Mouse (Mus musculus) myocyte (in vitro differentiated cells): ENCODE data around the gene Mprip. TPM values are rescaled to one million over a fixed set of nuclear protein-coding genes. Genes with fewer than 3 reads are reported as not detected.

Experiments
- H3K27me3 ChIP-seq: one replicate; pipeline ENCODE4 v1.6.1; 2011; ENCODE audit not compliant: control insufficient read depth, insufficient read depth, insufficient read length
- H3K36me3 ChIP-seq: one replicate; pipeline ENCODE4 v1.6.1; 2011; ENCODE audit not compliant: control insufficient read depth, insufficient read depth
- H3K4me2 ChIP-seq: one replicate; pipeline ENCODE4 v1.6.1; 2011; ENCODE audit warnings: low read depth, control low read depth
- H3K4me3 ChIP-seq: one replicate; pipeline ENCODE4 v1.5.1; 2011; ENCODE audit warnings: mild to moderate bottlenecking, control low read depth, moderate library complexity
- H3K79me2 ChIP-seq: one replicate; pipeline ENCODE4 v1.6.1; 2011; ENCODE audit not compliant: control insufficient read depth, insufficient read depth
- H3ac ChIP-seq: one replicate; pipeline ENCODE4 v1.6.1; 2011; ENCODE audit not compliant: control insufficient read depth, insufficient read length
- CEBPB ChIP-seq: IDR thresholded peaks from 2 replicates; pipeline ENCODE4 v1.6.1; 2011; ENCODE audit warnings: mild to moderate bottlenecking, moderate library complexity; ENCODE audit not compliant: poor library complexity, insufficient read depth, severe bottlenecking
- E2F4 ChIP-seq: IDR thresholded peaks from one replicate; pipeline ENCODE4 v1.6.1; 2011; ENCODE audit warnings: mild to moderate bottlenecking, control low read depth, moderate library complexity; ENCODE audit not compliant: insufficient read depth
- MAX ChIP-seq: IDR thresholded peaks from one replicate; pipeline ENCODE4 v1.6.1; 2011; ENCODE audit warnings: low read depth, mild to moderate bottlenecking, control low read depth
- MYOD1 ChIP-seq, 3 experiments: IDR thresholded peaks; one replicate each; pipeline ENCODE4 v1.6.1; 2011; ENCODE audit warnings: control low read depth in 2 of 3, low read depth in 2 of 3, mild to moderate bottlenecking in 2 of 3, moderate library complexity in 1 of 3; ENCODE audit not compliant: insufficient read length in 2 of 3, control insufficient read depth in 1 of 3
- MYOG ChIP-seq, 3 experiments: IDR thresholded peaks; one replicate each; pipeline ENCODE4 v1.6.1; 2011; ENCODE audit warnings: control low read depth in 2 of 3, low read depth in 2 of 3, mild to moderate bottlenecking in 2 of 3; ENCODE audit not compliant: insufficient read length in 2 of 3, control insufficient read depth in 1 of 3, insufficient read depth in 1 of 3
- POLR2A ChIP-seq: IDR thresholded peaks from one replicate; pipeline ENCODE4 v1.6.1; 2011; ENCODE audit warnings: low read depth, mild to moderate bottlenecking, control low read depth, moderate library complexity; ENCODE audit not compliant: insufficient read length
- POLR2AphosphoS2 ChIP-seq: IDR thresholded peaks from one replicate; pipeline ENCODE4 v1.6.1; 2011; ENCODE audit warnings: low read depth, control low read depth; ENCODE audit not compliant: insufficient read length
- REST ChIP-seq: IDR thresholded peaks from one replicate; pipeline ENCODE4 v1.6.1; 2011; ENCODE audit warnings: mild to moderate bottlenecking, control low read depth, moderate library complexity; ENCODE audit not compliant: insufficient read depth, insufficient read length
- SRF ChIP-seq: IDR thresholded peaks from one replicate; pipeline ENCODE4 v1.6.1; 2011; ENCODE audit warnings: low read depth; ENCODE audit not compliant: control insufficient read depth, insufficient read length
- TCF12 ChIP-seq: IDR thresholded peaks from one replicate; pipeline ENCODE4 v1.6.1; 2011; ENCODE audit warnings: mild to moderate bottlenecking, control low read depth; ENCODE audit not compliant: poor library complexity, insufficient read depth, severe bottlenecking
- TCF3 ChIP-seq: IDR thresholded peaks from one replicate; pipeline ENCODE4 v1.6.1; 2011; ENCODE audit warnings: low read depth, control low read depth; ENCODE audit not compliant: insufficient read length
- USF1 ChIP-seq: IDR thresholded peaks from one replicate; pipeline ENCODE4 v1.6.1; 2011; ENCODE audit warnings: low read depth, mild to moderate bottlenecking, control low read depth, moderate library complexity
- polyA plus RNA-seq: library from polyadenylated mRNA; unstranded; fragments of >200 nt; fragmentation: generic; extraction: Trizol; gene quantifications from one replicate; pipeline ENCODE4 v1.2.1, GENCODE M21; 2012; ENCODE audit warnings: missing spikeins

The Mprip gene
- polyA plus RNA-seq, 1 experiment, result 191 TPM

GRCm38 (mm10) chr11:59783591-59783990, 122.5 kb downstream of the Mprip start:
- no peak overlapping the region for H3ac ChIP-seq
- no peaks in the 10 kb centered on the region for H3K79me2 ChIP-seq
- no peak overlapping the region for H3K4me3 ChIP-seq
- TF ChIP-seq POLR2A, result no peak
- TF ChIP-seq SRF, result no peak
- no peak for TF ChIP-seq TCF3
- TF ChIP-seq MAX, result no peak
- no peak for TF ChIP-seq CEBPB
- TF ChIP-seq POLR2AphosphoS2, result no peak
- no peak for TF ChIP-seq E2F4
- no peak for TF ChIP-seq MYOD1 (IDR thresholded peaks at IDR 0.05; ENCODE audit: control insufficient read depth in 1 of 3, insufficient read length in 2 of 3, low read depth in 2 of 3)
- no peak for TF ChIP-seq MYOG (IDR thresholded peaks at IDR 0.05; ENCODE audit: control insufficient read depth in 1 of 3, insufficient read depth in 1 of 3, insufficient read length in 2 of 3, low read depth in 2 of 3)
- TF ChIP-seq TCF12, result no peak
- TF ChIP-seq REST, result no peak
- no peak for TF ChIP-seq USF1
- no peak overlapping the region for H3K4me2 ChIP-seq
- H3K36me3 ChIP-seq, result peaks cover 9% of the 10 kb centered on the region
- H3K27me3 ChIP-seq, result no peaks in the 10 kb centered on the region

GRCm38 (mm10) chr11:59786444-59787198, 125.5 kb downstream of the Mprip start:
- Histone ChIP-seq H3K4me3 (no peak overlapping the region), H3K79me2 (no peaks in the 10 kb centered on the region)

GRCm38 (mm10) chr11:59787199-59787781, 126.2 kb downstream of the Mprip start, which contains the start of gene Pld6:
Pld6 (minus strand) TSS chr11:59787645.
- Histone ChIP-seq H3K27me3 (no peaks in the 10 kb centered on the region), H3K4me3 (no peak within 1 kb of the TSS), H3ac (peak within 1 kb of the TSS; percentile 30), H3K79me2 (no peaks in the 10 kb centered on the region), H3K36me3 (no peaks in the 10 kb centered on the region), H3K4me2 (no peak within 1 kb of the TSS)
- TF ChIP-seq POLR2AphosphoS2 (peak; percentile 42), POLR2A (peak; percentile 40), MYOG (IDR thresholded peaks at IDR 0.05; ENCODE audit: control insufficient read depth in 1 of 3, insufficient read depth in 1 of 3, insufficient read length in 2 of 3, low read depth in 2 of 3) (peak in 2 of 3 experiments; percentile 36 to 42), E2F4 (no peak), SRF (no peak), MYOD1 (IDR thresholded peaks at IDR 0.05; ENCODE audit: control insufficient read depth in 1 of 3, insufficient read length in 2 of 3, low read depth in 2 of 3) (peak in 2 of 3 experiments; percentile 25 to 61), CEBPB (no peak)

More at GRCm38 (mm10) chr11:59786444-59787198, 125.5 kb downstream of the Mprip start:
- Histone ChIP-seq H3K36me3 (no peaks in the 10 kb centered on the region), H3ac (peak overlapping the region; percentile 30), H3K4me2 (no peak overlapping the region), H3K27me3 (no peaks in the 10 kb centered on the region)
- no peak for TF ChIP-seq TCF12
- TF ChIP-seq TCF3, result no peak
- no peak for TF ChIP-seq MYOG (IDR thresholded peaks at IDR 0.05; ENCODE audit: control insufficient read depth in 1 of 3, insufficient read depth in 1 of 3, insufficient read length in 2 of 3, low read depth in 2 of 3)
- no peak for TF ChIP-seq SRF
- TF ChIP-seq USF1, result no peak
- no peak for TF ChIP-seq MYOD1 (IDR thresholded peaks at IDR 0.05; ENCODE audit: control insufficient read depth in 1 of 3, insufficient read length in 2 of 3, low read depth in 2 of 3)
- no peak for TF ChIP-seq REST
- TF ChIP-seq POLR2A, result no peak
- TF ChIP-seq POLR2AphosphoS2, result no peak
- no peak for TF ChIP-seq E2F4
- no peak for TF ChIP-seq MAX
- TF ChIP-seq CEBPB, result no peak

GRCm38 (mm10) chr11:59789311-59789710, 128.2 kb downstream of the Mprip start:
- Histone ChIP-seq H3K79me2 (no peaks in the 10 kb centered on the region), H3K4me2 (no peak overlapping the region), H3K4me3 (no peak overlapping the region), H3K36me3 (no peaks in the 10 kb centered on the region), H3K27me3 (no peaks in the 10 kb centered on the region), H3ac (no peak overlapping the region)
- TF ChIP-seq SRF (no peak), E2F4 (no peak), MYOG (IDR thresholded peaks at IDR 0.05; ENCODE audit: control insufficient read depth in 1 of 3, insufficient read depth in 1 of 3, insufficient read length in 2 of 3, low read depth in 2 of 3) (no peak), TCF3 (no peak), CEBPB (no peak), USF1 (no peak), REST (no peak), POLR2AphosphoS2 (no peak), MYOD1 (IDR thresholded peaks at IDR 0.05; ENCODE audit: control insufficient read depth in 1 of 3, insufficient read length in 2 of 3, low read depth in 2 of 3) (no peak), POLR2A (no peak), TCF12 (no peak), MAX (no peak)

GRCm38 (mm10) chr11:59793390-59793789, 132.3 kb downstream of the Mprip start:
- H3K27me3 ChIP-seq, result no peaks in the 10 kb centered on the region
- no peaks in the 10 kb centered on the region for H3K79me2 ChIP-seq
- H3K4me3 ChIP-seq, result no peak overlapping the region
- H3ac ChIP-seq, result no peak overlapping the region
- H3K36me3 ChIP-seq, result peaks cover 14% of the 10 kb centered on the region
- no peak overlapping the region for H3K4me2 ChIP-seq
- no peak for TF ChIP-seq MYOD1 (IDR thresholded peaks at IDR 0.05; ENCODE audit: control insufficient read depth in 1 of 3, insufficient read length in 2 of 3, low read depth in 2 of 3)
- no peak for TF ChIP-seq MYOG (IDR thresholded peaks at IDR 0.05; ENCODE audit: control insufficient read depth in 1 of 3, insufficient read depth in 1 of 3, insufficient read length in 2 of 3, low read depth in 2 of 3)
- no peak for TF ChIP-seq CEBPB
- TF ChIP-seq TCF3, result no peak
- no peak for TF ChIP-seq POLR2A
- no peak for TF ChIP-seq E2F4
- no peak for TF ChIP-seq POLR2AphosphoS2
- TF ChIP-seq USF1, result no peak
- no peak for TF ChIP-seq TCF12
- TF ChIP-seq MAX, result no peak
- no peak for TF ChIP-seq REST
- TF ChIP-seq SRF, result no peak
